Mouse (Mus musculus): ENCODE results near the gene Twnk. TPM values are rescaled to one million over a fixed set of nuclear protein-coding genes. Genes with fewer than 3 reads are reported as not detected.
A peak's percentile ranks its signal among the peaks of the same experiment; 100 is the strongest.

Twnk gene
- polyA plus RNA-seq, 1 experiment, result 6.1 TPM

DNA sequence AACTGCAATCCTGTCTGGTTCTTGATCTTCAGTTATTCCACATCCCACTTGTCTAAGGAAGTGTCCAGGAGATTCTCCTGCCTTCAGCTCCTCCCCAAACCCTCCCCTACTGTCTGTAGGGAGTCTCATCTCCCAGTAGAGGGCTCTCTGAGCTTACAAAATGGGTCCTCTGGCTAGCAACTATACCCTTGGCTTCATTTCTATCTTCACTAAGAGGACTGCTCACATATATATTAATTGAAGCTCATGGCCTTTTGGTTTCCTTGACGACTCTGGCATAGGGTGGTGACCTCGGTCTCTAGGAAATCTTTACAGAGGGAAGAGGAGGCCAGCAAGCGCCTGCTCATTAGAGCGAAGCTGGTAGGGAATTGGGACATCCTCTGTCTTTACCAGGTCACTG lies 50.9 kb downstream of the Twnk start:
- DNase-seq (ENCODE audit: low read depth in 1 of 2, low spot score in 2 of 2), result no peak

DNA sequence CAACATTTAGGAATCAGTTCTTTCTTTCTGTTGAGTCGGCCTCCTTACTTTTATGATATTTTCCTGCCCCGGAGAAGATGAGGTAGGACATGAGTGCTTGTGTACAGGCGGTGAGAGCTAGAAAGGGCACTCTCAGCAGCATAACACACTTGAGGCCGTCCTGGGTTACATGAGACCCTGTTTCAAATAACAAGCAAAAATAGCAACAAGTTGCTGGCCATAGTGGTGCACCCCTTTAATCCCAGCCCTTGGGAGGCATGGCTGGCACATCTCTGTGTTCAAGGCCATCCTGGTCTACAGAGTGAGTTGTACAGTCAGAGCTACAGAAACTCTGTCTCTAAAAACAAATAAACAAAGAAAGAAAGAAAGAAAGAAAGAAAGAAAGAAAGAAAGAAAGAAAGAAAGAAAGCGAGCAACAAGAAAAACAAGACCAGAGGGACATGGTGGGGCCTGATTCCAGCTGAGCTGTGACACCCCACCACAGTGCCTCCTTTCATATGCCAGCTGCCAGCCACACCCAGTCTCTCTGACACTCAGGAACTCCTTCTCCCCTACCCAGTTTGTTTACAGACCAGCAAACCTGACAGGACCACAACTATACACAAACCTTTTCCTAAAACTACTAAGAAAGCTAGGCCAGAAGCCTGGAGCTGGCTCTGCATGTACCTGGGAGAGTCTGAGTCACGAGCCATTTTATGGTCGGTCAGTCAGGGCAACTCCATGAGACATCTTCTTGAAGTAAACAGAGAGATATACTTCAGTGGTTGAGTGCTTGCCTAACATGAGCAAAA lies 51.6 kb downstream of the Twnk start:
- Histone ChIP-seq H3K27me3 (ENCODE audit: control insufficient read depth, insufficient read depth, low read length) (no peaks in the 10 kb centered on the region), H3K4me1 (ENCODE audit: control insufficient read depth, insufficient read depth, insufficient read length) (peaks cover 8% of the 10 kb centered on the region), H3K27ac (ENCODE audit: insufficient read depth, low read length) (peak overlapping the region; percentile 39; the same call in 1 of the 2 replicates), H3K4me3 (ENCODE audit: extremely low read depth, insufficient read depth, insufficient read length) (no peak overlapping the region), H3K36me3 (ENCODE audit: control insufficient read depth, insufficient read depth, low read length) (peaks cover 10% of the 10 kb centered on the region)
- TF ChIP-seq POLR2A (IDR thresholded peaks at IDR 0.05; ENCODE audit: low read depth, low read length) (no peak), CTCF (IDR thresholded peaks at IDR 0.05; ENCODE audit: extremely low read depth, insufficient read depth, insufficient read length, insufficient replicate concordance) (no peak)
- DNase-seq (ENCODE audit: low read depth in 1 of 2, low spot score in 2 of 2), result no peak
- 54% methylated on average over 7 of the region's 7 CpGs for WGBS

More for the DNA sequence above, 50.9 kb downstream of the Twnk start:
- Histone ChIP-seq H3K4me3 (ENCODE audit: extremely low read depth, insufficient read depth, insufficient read length) (no peak overlapping the region), H3K27me3 (ENCODE audit: control insufficient read depth, insufficient read depth, low read length) (no peaks in the 10 kb centered on the region), H3K36me3 (ENCODE audit: control insufficient read depth, insufficient read depth, low read length) (peaks cover 10% of the 10 kb centered on the region), H3K4me1 (ENCODE audit: control insufficient read depth, insufficient read depth, insufficient read length) (peaks cover 8% of the 10 kb centered on the region), H3K27ac (ENCODE audit: insufficient read depth, low read length) (no peak overlapping the region)
- TF ChIP-seq CTCF (IDR thresholded peaks at IDR 0.05; ENCODE audit: extremely low read depth, insufficient read depth, insufficient read length, insufficient replicate concordance) (peak; percentile 37; the same call in 1 of the 2 replicates), POLR2A (IDR thresholded peaks at IDR 0.05; ENCODE audit: low read depth, low read length) (no peak)
- WGBS, result 43% methylated on average over 4 of the region's 4 CpGs

DNA sequence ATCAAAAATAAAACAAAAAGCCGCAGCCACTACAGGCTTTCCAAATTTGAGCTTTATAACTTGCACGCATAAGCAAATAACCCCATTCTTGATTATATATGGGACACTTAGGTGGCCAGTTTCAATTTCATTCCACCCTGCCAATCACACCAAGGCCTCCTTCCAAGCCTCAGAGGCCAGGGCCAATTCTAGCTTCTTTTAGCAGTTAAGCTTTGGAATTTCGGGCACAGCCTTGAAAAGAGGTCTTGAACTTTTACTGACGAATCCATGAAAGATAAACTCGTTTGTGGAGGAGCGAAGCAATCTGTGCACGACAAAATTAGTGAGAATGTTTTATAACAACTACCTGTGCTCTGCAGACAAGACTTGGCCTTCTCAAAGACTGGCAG lies 52.3 kb downstream of the Twnk start:
- Histone ChIP-seq H3K27ac (ENCODE audit: insufficient read depth, low read length) (peak overlapping the region; percentile 85), H3K27me3 (ENCODE audit: control insufficient read depth, insufficient read depth, low read length) (no peaks in the 10 kb centered on the region), H3K4me3 (ENCODE audit: extremely low read depth, insufficient read depth, insufficient read length) (peak overlapping the region; percentile 65), H3K4me1 (ENCODE audit: control insufficient read depth, insufficient read depth, insufficient read length) (peaks cover 8% of the 10 kb centered on the region), H3K36me3 (ENCODE audit: control insufficient read depth, insufficient read depth, low read length) (peaks cover 6% of the 10 kb centered on the region; the same call in 1 of the 2 replicates)
- DNase-seq (ENCODE audit: low read depth in 1 of 2, low spot score in 2 of 2), result no peak
- TF ChIP-seq POLR2A (IDR thresholded peaks at IDR 0.05; ENCODE audit: low read depth, low read length), result no peak
- 23% methylated on average over 7 of the region's 7 CpGs for WGBS

DNA sequence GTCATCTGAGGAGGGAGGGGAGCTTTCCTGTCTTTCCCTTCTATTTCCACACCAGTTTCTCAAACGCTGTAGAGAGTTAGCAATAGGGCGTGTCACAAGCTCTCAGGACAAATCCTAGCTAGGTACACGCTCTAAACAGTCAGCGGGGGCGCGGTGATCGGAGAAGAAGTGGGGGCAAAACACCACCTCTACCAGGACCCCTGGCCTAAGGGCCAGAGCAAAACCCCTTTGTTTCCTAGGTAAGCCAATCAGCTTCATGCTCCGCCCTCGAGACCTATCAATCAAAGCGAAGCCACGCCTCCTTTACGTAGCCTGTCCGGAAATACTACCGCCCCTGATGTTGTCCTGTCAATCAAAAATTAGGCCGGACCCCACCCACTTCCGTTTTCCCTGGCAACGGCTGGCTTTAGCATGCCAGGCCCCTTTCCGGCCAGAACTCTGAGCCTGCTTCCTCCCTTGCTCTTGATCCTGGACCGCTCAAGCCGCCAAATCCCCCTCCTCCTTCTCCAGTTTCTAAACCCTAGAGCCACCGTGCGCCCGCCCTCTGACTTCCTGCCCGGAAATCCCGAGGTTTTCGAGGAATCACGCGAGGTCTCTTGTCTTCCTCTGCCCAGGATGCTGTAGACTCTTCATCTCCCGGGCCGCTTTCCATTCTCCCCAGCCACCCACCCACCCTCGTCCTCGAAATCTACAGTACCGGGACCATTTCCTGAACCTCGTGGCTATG lies 52.8 kb downstream of the Twnk start:
- under 1% methylated on average over 34 of the region's 34 CpGs for WGBS
- H3K27me3 ChIP-seq (ENCODE audit: control insufficient read depth, insufficient read depth, low read length), result no peaks in the 10 kb centered on the region
- H3K27ac ChIP-seq (ENCODE audit: insufficient read depth, low read length), result peak overlapping the region; percentile 90
- TF ChIP-seq POLR2A (IDR thresholded peaks at IDR 0.05; ENCODE audit: low read depth, low read length) (no peak; the same call in 1 of the 2 replicates), CTCF (IDR thresholded peaks at IDR 0.05; ENCODE audit: extremely low read depth, insufficient read depth, insufficient read length, insufficient replicate concordance) (no peak; the same call in 1 of the 2 replicates)
- H3K4me1 ChIP-seq (ENCODE audit: control insufficient read depth, insufficient read depth, insufficient read length), result peaks cover 8% of the 10 kb centered on the region
- peak overlapping the region; percentile 65 for H3K4me3 ChIP-seq (ENCODE audit: extremely low read depth, insufficient read depth, insufficient read length)
- peaks cover 3% of the 10 kb centered on the region; the same call in 1 of the 2 replicates for H3K36me3 ChIP-seq (ENCODE audit: control insufficient read depth, insufficient read depth, low read length)
- DNase-seq (ENCODE audit: low read depth in 1 of 2, low spot score in 2 of 2), result peak; percentile 91 to 95

DNA sequence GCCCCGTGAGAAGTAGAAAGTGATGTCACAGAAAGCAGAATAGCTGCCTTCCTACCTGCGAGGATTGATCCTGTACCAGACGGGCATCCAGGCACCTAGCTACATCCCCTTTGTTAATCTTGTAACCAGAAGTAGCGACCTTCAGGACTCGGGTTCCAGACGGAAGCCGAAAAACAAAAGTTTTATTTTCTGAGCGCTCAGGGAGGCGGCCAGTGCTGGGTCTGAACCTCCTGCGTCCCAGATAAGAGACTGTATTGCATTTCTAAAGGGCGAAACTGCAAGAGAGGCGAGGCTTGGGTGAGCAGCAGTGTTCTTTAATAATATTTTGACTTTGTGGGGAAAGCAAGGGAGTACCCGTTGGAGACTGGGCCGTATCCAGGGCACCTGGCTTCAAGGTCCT lies 53.4 kb downstream of the Twnk start:
- Histone ChIP-seq H3K27me3 (ENCODE audit: control insufficient read depth, insufficient read depth, low read length) (no peaks in the 10 kb centered on the region), H3K4me1 (ENCODE audit: control insufficient read depth, insufficient read depth, insufficient read length) (peaks cover 8% of the 10 kb centered on the region), H3K4me3 (ENCODE audit: extremely low read depth, insufficient read depth, insufficient read length) (peak overlapping the region; percentile 65), H3K36me3 (ENCODE audit: control insufficient read depth, insufficient read depth, low read length) (peaks cover 1% of the 10 kb centered on the region; the same call in 1 of the 2 replicates), H3K27ac (ENCODE audit: insufficient read depth, low read length) (peak overlapping the region; percentile 90)
- TF ChIP-seq CTCF (IDR thresholded peaks at IDR 0.05; ENCODE audit: extremely low read depth, insufficient read depth, insufficient read length, insufficient replicate concordance), result no peak
- TF ChIP-seq POLR2A (IDR thresholded peaks at IDR 0.05; ENCODE audit: low read depth, low read length), result no peak
- 2% methylated on average over 14 of the region's 14 CpGs for WGBS
- DNase-seq (ENCODE audit: low read depth in 1 of 2, low spot score in 2 of 2), result no peak

Other genes starting within 250 kb of the Twnk start
- not detected in 2 replicates for gene Pax2, start 249.6 kb upstream of the Twnk start, polyA plus RNA-seq (2012; rRNA removed)
- 26.8 and 92.8 TPM in 2 replicates for gene Slf2, start 74.5 kb upstream of the Twnk start, polyA plus RNA-seq (2012; rRNA removed)
- 1.3 and 1.6 TPM in 2 replicates for gene Sema4g, start 16.6 kb upstream of the Twnk start, polyA plus RNA-seq (2012; rRNA removed)
- 53.1 and 85.2 TPM in 2 replicates for gene Mrpl43, start 779 bp downstream of the Twnk start, polyA plus RNA-seq (2012; rRNA removed)
- 23.3 and 25.9 TPM in 2 replicates for gene Lzts2, start 8.8 kb downstream of the Twnk start, polyA plus RNA-seq (2012; rRNA removed)
- 0.04 and 0.09 TPM in 2 replicates for gene Pdzd7, start 40.1 kb downstream of the Twnk start, polyA plus RNA-seq (2012; rRNA removed)
- gene Sfxn3, start 41.8 kb downstream of the Twnk start, polyA plus RNA-seq (2012; rRNA removed), result 23.9 and 25.9 TPM in 2 replicates
- gene Kazald1, start 69.6 kb downstream of the Twnk start, polyA plus RNA-seq (2012; rRNA removed), result 63.8 and 81.4 TPM in 2 replicates
- 37.3 and 51.1 TPM in 2 replicates for gene Tlx1, start 145.0 kb downstream of the Twnk start, polyA plus RNA-seq (2012; rRNA removed)
- gene Lbx1, start 230.1 kb downstream of the Twnk start, polyA plus RNA-seq (2012; rRNA removed), result not detected in 2 replicates

All from spleen, adult 2 months (tissue).